Mouse (Mus musculus) hindbrain, embryonic 16.5 days (tissue): ENCODE results near the gene Cacnb4. TPM values are rescaled to one million over a fixed set of nuclear protein-coding genes. Genes with fewer than 3 reads are reported as not detected.
A peak's percentile ranks its signal among the peaks of the same experiment; 100 is the strongest.

ENCODE experiments used
- ATAC-seq: fragments of 200-750 bp; cut with Nextera tagmentation; 2 replicates; pipeline ENCODE4 v1.8.0; 2017; ENCODE audit warnings: moderate TSS enrichment, moderate library complexity
- H3K27ac ChIP-seq: fragments of 300-500 bp; sonication (generic); 2 replicates; pipeline ENCODE4 v1.5.1; 2014; ENCODE audit warnings: low read depth, mild to moderate bottlenecking, control low read depth, low read length, moderate library complexity
- H3K27me3 ChIP-seq: fragments of 300-500 bp; sonication (generic); replicated peaks from 2 replicates; pipeline ENCODE4 v1.6.1; 2014; ENCODE audit warnings: low read length; ENCODE audit not compliant: control insufficient read depth, insufficient read depth
- H3K36me3 ChIP-seq: fragments of 300-500 bp; sonication (generic); 2 replicates; pipeline ENCODE4 v1.6.1; 2014; ENCODE audit warnings: mild to moderate bottlenecking, low read length, moderate library complexity, mixed read lengths; ENCODE audit not compliant: control insufficient read depth, insufficient read depth
- H3K4me1 ChIP-seq: fragments of 300-500 bp; sonication (generic); 2 replicates; pipeline ENCODE4 v1.6.1; 2014; ENCODE audit warnings: low read depth, low read length; ENCODE audit not compliant: control insufficient read depth, insufficient read depth
- H3K4me2 ChIP-seq: fragments of 300-500 bp; sonication (generic); 2 replicates; pipeline ENCODE4 v1.6.1; 2014; ENCODE audit warnings: mild to moderate bottlenecking, low read length, control low read depth, moderate library complexity
- H3K4me3 ChIP-seq: fragments of 300-500 bp; sonication (generic); 2 replicates; pipeline ENCODE4 v1.5.1; 2014; ENCODE audit warnings: mild to moderate bottlenecking, low read length, control low read depth, moderate library complexity
- H3K9ac ChIP-seq: fragments of 300-500 bp; sonication (generic); 2 replicates; pipeline ENCODE4 v1.6.1; 2014; ENCODE audit warnings: low read depth, mild to moderate bottlenecking, control low read depth, low read length, moderate library complexity
- H3K9me3 ChIP-seq: fragments of 300-500 bp; sonication (generic); 2 replicates; pipeline ENCODE4 v1.6.1; 2014; ENCODE audit warnings: mild to moderate bottlenecking, low read length, moderate library complexity; ENCODE audit not compliant: control insufficient read depth
- WGBS: fragments of 180-500 bp; shearing (Covaris S2); extraction: QIAGEN DNeasy Blood & Tissue Kit; methylation state at CpG from one replicate; pipeline ENCODE4 v1.1.7; 2014; 5-methylcytosine and 5-hydroxymethylcytosine counted together
- polyA plus RNA-seq: library from polyadenylated mRNA; unstranded; fragments of >200 nt; fragmentation: Nextera tagmentation; extraction: Ambion mirVana; gene quantifications from 2 replicates; pipeline ENCODE4 v1.2.1, GENCODE M21; 2015

Cacnb4 gene
- polyA plus RNA-seq, 1 experiment from 2014 or later, result 13.9 TPM

GRCm38 (mm10) chr2:52435919-52436632, 240.6 kb downstream of the Cacnb4 start:
- Histone ChIP-seq H3K4me3 (no peak overlapping the region), H3K27me3 (no peaks in the 10 kb centered on the region), H3K9me3 (no peaks in the 10 kb centered on the region), H3K27ac (no peak overlapping the region), H3K36me3 (0 out of 2 replicates have a peak, but pooled peaks cover 4% of the 10 kb centered on the region), H3K9ac (no peak overlapping the region), H3K4me2 (no peak overlapping the region), H3K4me1 (peaks cover 2% of the 10 kb centered on the region; the same call in 1 of the 2 replicates)
- 48% methylated on average over 14 of the region's 14 CpGs for whole genome bisulfite sequencing
- peak; percentile 46; the same call in 1 of the 2 replicates for ATAC-seq

DNA sequence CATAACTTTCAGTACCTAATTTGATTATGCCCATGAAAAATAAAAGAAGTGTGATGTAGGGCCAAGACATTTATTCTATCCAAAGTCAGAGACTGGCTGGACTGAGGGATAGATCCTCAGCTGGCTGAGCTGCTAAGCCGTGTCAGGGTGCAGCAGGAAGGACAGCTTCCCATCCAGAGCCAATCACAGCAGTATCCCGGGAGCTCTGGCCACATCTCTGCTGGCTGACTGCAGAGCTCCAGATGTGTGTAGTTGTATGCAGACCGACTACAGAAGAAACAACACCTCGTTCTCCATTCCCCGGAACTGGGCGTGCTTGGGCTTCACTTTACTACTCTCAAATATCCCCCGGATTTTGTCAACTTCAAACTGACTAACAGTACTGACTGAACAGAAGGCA, 243.3 kb downstream of the Cacnb4 start:
- H3K27me3 ChIP-seq, result no peaks in the 10 kb centered on the region
- peaks cover 2% of the 10 kb centered on the region; the same call in 1 of the 2 replicates for H3K4me1 ChIP-seq
- H3K27ac ChIP-seq, result no peak overlapping the region
- H3K4me2 ChIP-seq, result no peak overlapping the region
- H3K4me3 ChIP-seq, result no peak overlapping the region
- no peaks in the 10 kb centered on the region for H3K9me3 ChIP-seq
- 0 out of 2 replicates have a peak, but pooled peaks cover 4% of the 10 kb centered on the region for H3K36me3 ChIP-seq
- no peak overlapping the region for H3K9ac ChIP-seq
- 61% methylated on average over 7 of the region's 7 CpGs for WGBS
- no peak for ATAC-seq

DNA sequence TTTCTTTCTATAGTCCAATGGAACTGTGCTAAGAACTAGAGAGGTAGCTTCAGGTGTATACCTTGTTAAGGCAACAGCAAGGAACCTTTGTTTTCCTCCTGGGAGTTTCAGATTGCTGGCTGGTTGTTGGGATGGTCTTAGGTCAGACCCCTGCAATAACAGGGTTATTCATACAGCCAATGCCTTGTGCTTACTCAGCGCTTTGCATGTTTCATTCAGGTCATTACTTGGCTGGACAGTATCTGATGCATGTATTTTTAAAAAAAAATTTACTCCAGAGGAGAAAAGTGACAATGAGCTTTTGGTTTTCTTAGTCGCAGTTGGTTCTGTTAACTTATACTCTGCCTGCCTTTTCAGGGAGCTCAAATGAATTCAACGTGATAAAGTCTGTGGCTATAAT, 249.2 kb downstream of the Cacnb4 start:
- 88% methylated on average over 3 of the region's 3 CpGs for WGBS
- Histone ChIP-seq H3K4me1 (peaks cover 14% of the 10 kb centered on the region), H3K4me3 (no peak overlapping the region), H3K27me3 (no peaks in the 10 kb centered on the region), H3K36me3 (no peaks in the 10 kb centered on the region), H3K9me3 (no peaks in the 10 kb centered on the region), H3K4me2 (no peak overlapping the region), H3K9ac (no peak overlapping the region), H3K27ac (no peak overlapping the region)
- ATAC-seq, result no peak

DNA sequence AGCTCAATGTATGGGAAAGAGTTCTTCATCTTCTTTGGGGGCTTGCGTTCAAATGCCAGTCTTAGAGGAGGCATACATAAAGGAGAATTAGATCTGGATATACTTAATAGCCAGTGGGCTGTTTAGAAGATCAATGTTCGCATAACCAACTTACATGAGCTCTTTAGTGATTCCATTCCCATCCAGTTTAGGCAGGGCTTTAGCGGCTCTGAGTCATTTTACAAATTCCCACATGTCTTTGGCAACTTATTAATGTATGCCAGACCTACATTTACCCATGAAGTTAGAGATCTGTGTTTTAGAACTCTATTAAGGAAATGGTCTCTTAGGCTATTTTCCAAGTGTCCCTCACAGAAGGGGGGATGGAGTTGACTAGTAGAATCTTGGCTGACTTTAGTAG, 250.6 kb downstream of the Cacnb4 start:
- no peaks in the 10 kb centered on the region for H3K36me3 ChIP-seq
- no peak overlapping the region for H3K4me2 ChIP-seq
- no peaks in the 10 kb centered on the region for H3K9me3 ChIP-seq
- no peak overlapping the region for H3K27ac ChIP-seq
- peaks cover 25% of the 10 kb centered on the region for H3K4me1 ChIP-seq
- no peak for ATAC-seq
- H3K27me3 ChIP-seq, result no peaks in the 10 kb centered on the region
- WGBS, result 91% methylated on average over 3 of the region's 3 CpGs
- H3K4me3 ChIP-seq, result no peak overlapping the region
- H3K9ac ChIP-seq, result no peak overlapping the region

GRCm38 (mm10) chr2:52425523-52425795, 251.2 kb downstream of the Cacnb4 start:
- Histone ChIP-seq H3K4me1 (peaks cover 26% of the 10 kb centered on the region), H3K27me3 (no peaks in the 10 kb centered on the region), H3K9me3 (no peaks in the 10 kb centered on the region), H3K36me3 (no peaks in the 10 kb centered on the region), H3K27ac (peak overlapping the region; percentile 67), H3K4me3 (peak overlapping the region; percentile 98), H3K4me2 (peak overlapping the region; percentile 70), H3K9ac (peak overlapping the region; percentile 93)
- 27% methylated on average over 10 of the region's 10 CpGs for WGBS
- no peak for ATAC-seq

DNA sequence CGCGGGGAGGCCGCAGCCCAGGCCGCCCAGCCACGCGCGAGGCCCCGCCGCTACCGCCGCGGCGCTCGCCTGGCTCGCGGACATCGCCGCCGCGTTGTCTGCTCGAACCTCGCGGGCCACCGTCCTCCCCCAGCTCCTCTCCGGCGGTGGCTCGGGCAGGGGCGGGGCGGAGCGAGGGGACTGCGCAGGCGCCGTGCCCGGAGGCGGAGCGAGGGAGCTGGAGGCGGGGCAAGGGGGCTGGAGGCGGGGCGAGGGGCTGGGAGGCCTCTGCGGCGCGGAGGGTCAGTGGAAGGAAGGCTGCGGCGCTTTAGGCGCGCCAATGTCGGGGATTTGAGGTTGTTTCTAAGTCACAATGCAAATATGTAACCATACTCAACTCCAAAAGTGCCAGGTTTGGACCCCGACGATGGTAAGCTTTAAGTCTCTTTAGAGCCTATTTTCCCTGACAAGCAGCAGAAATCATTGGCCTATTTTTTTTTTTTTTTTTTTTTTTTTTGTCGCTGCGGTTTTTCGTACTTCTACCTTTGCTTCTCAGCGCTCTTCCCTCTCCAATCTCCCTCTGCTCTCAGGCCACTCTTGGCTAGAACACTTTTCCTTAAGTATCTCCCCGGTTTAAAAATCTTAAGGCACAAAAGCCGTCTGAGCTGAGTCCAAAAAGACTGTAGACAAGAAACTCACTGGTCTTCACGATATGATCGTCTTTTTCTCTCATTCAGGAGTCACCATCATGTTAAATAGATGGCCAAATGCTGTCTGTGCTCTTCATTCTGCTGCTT, 251.7 kb downstream of the Cacnb4 start, which contains the start of gene Arl5a:
Gene Arl5a (minus strand): TSS at position 155 of the 776 bp plus-strand sequence.
- H3K9ac ChIP-seq, result peak within 1 kb of the TSS; percentile 93
- H3K27me3 ChIP-seq, result no peaks in the 10 kb centered on the region
- H3K4me2 ChIP-seq, result peak within 1 kb of the TSS; percentile 70
- H3K36me3 ChIP-seq, result no peaks in the 10 kb centered on the region
- peak within 1 kb of the TSS; percentile 98 for H3K4me3 ChIP-seq
- no peaks in the 10 kb centered on the region for H3K9me3 ChIP-seq
- ATAC-seq, result peak; percentile 95
- WGBS, result under 1% methylated on average over 56 of the region's 57 CpGs
- peaks cover 26% of the 10 kb centered on the region for H3K4me1 ChIP-seq
- peak within 1 kb of the TSS; percentile 92 for H3K27ac ChIP-seq

- Histone ChIP-seq H3K27ac (peak overlapping the region; percentile 92), H3K9me3 (no peaks in the 10 kb centered on the region), H3K9ac (peak overlapping the region; percentile 93), H3K4me2 (peak overlapping the region; percentile 65), H3K36me3 (no peaks in the 10 kb centered on the region), H3K4me1 (peaks cover 26% of the 10 kb centered on the region), H3K4me3 (peak overlapping the region; percentile 98), H3K27me3 (no peaks in the 10 kb centered on the region)
- ATAC-seq, result peak; percentile 86
- under 1% methylated on average over 42 of the region's 42 CpGs for WGBS
Observed at GRCm38 (mm10) chr2:52424248-52424728, 252.3 kb downstream of the Cacnb4 start.

- Histone ChIP-seq H3K36me3 (no peaks in the 10 kb centered on the region), H3K9ac (peak overlapping the region; percentile 93), H3K4me2 (peak overlapping the region; percentile 65), H3K9me3 (no peaks in the 10 kb centered on the region), H3K4me1 (peaks cover 26% of the 10 kb centered on the region), H3K27ac (peak overlapping the region; percentile 92; the same call in 1 of the 2 replicates), H3K27me3 (no peaks in the 10 kb centered on the region), H3K4me3 (peak overlapping the region; percentile 98)
- ATAC-seq, result no peak
- WGBS, result under 1% methylated on average over 16 of the region's 16 CpGs
Observed at GRCm38 (mm10) chr2:52423611-52424247, 252.9 kb downstream of the Cacnb4 start.
